Mouse (Mus musculus) limb, embryonic 10.5 days (tissue): ENCODE measurements at regions not wholly inside any gene's neighbourhood (a gene's known extent, or its start where the extent isn't known, plus 50 kb on each side); places are given as distances from the start of the nearest gene placed in this dataset.

Source experiments
- DNase-seq: peaks from one replicate; pipeline ENCODE4 v3.0.0-alpha.2; 2017; ENCODE audit warnings: low spot score
- H3K27ac ChIP-seq: fragments of 300-500 bp; sonication (generic); 2 replicates; pipeline ENCODE4 v1.5.1; 2016; ENCODE audit warnings: mild to moderate bottlenecking
- H3K27me3 ChIP-seq: fragments of 300-500 bp; sonication (generic); 2 replicates; pipeline ENCODE4 v1.6.1; 2016; ENCODE audit warnings: low read depth, mild to moderate bottlenecking; ENCODE audit not compliant: poor library complexity, severe bottlenecking
- H3K36me3 ChIP-seq: fragments of 300-500 bp; sonication (generic); 2 replicates; pipeline ENCODE4 v1.6.1; 2016; ENCODE audit warnings: mild to moderate bottlenecking, moderate library complexity
- H3K4me1 ChIP-seq: fragments of 300-500 bp; sonication (generic); 2 replicates; pipeline ENCODE4 v1.6.1; 2016
- H3K4me3 ChIP-seq: fragments of 300-500 bp; sonication (generic); 2 replicates; pipeline ENCODE4 v1.5.1; 2016; ENCODE audit warnings: mild to moderate bottlenecking, moderate library complexity
- H3K9me3 ChIP-seq: fragments of 300-500 bp; sonication (generic); replicated peaks from 2 replicates; pipeline ENCODE4 v1.6.1; 2016; ENCODE audit warnings: mild to moderate bottlenecking
- WGBS: fragments of 180-500 bp; shearing (Covaris S2); methylation state at CpG from one replicate; pipeline ENCODE4 v1.1.7; 2016; 5-methylcytosine and 5-hydroxymethylcytosine counted together

- no peak overlapping the region for H3K4me3 ChIP-seq
- H3K36me3 ChIP-seq: no peaks in the 10 kb centered on the region
- H3K27me3 ChIP-seq: no peaks in the 10 kb centered on the region
- H3K27ac ChIP-seq: no peak overlapping the region
- H3K9me3 ChIP-seq: no peaks in the 10 kb centered on the region
- WGBS: 65% methylated on average over 3 of the region's 3 CpGs
- H3K4me1 ChIP-seq: no peaks in the 10 kb centered on the region
- no peak for DNase-seq
These were observed 223.8 kb downstream of the Kdm4c start for GRCm38 (mm10) chr4:74466081-74466480.

GRCm38 (mm10) chr4:74512489-74512888, 270.2 kb downstream of the Kdm4c start:
- Histone ChIP-seq H3K36me3 (no peaks in the 10 kb centered on the region), H3K4me1 (no peaks in the 10 kb centered on the region), H3K27me3 (no peaks in the 10 kb centered on the region), H3K27ac (no peak overlapping the region), H3K9me3 (no peaks in the 10 kb centered on the region), H3K4me3 (no peak overlapping the region)
- DNase-seq: no peak
- 94% methylated on average over 5 of the region's 5 CpGs for WGBS

GRCm38 (mm10) chr4:74553888-74554287, 311.6 kb downstream of the Kdm4c start:
- Histone ChIP-seq H3K4me1 (no peaks in the 10 kb centered on the region), H3K36me3 (no peaks in the 10 kb centered on the region), H3K27me3 (no peaks in the 10 kb centered on the region), H3K9me3 (no peaks in the 10 kb centered on the region), H3K4me3 (no peak overlapping the region), H3K27ac (no peak overlapping the region)
- no peak for DNase-seq
- 93% methylated on average over 1 of the region's 1 CpGs for WGBS

GRCm38 (mm10) chr4:74563565-74563964, 321.3 kb downstream of the Kdm4c start:
- Histone ChIP-seq H3K4me3 (no peak overlapping the region), H3K36me3 (no peaks in the 10 kb centered on the region), H3K4me1 (no peaks in the 10 kb centered on the region), H3K9me3 (no peaks in the 10 kb centered on the region), H3K27ac (no peak overlapping the region), H3K27me3 (no peaks in the 10 kb centered on the region)
- DNase-seq: no peak
- 47% methylated on average over 2 of the region's 2 CpGs for WGBS

- H3K4me1 ChIP-seq: no peaks in the 10 kb centered on the region
These were observed 344.1 kb downstream of the Kdm4c start for GRCm38 (mm10) chr4:74586400-74586799.

GRCm38 (mm10) chr4:74587125-74587524, 344.8 kb downstream of the Kdm4c start:
- no peaks in the 10 kb centered on the region for H3K9me3 ChIP-seq
- H3K36me3 ChIP-seq: no peaks in the 10 kb centered on the region
- no peak overlapping the region for H3K27ac ChIP-seq
- DNase-seq: no peak
- H3K4me1 ChIP-seq: no peaks in the 10 kb centered on the region
- H3K27me3 ChIP-seq: no peaks in the 10 kb centered on the region
- no peak overlapping the region for H3K4me3 ChIP-seq

More at GRCm38 (mm10) chr4:74586400-74586799, 344.1 kb downstream of the Kdm4c start:
- Histone ChIP-seq H3K9me3 (no peaks in the 10 kb centered on the region), H3K36me3 (no peaks in the 10 kb centered on the region), H3K4me3 (no peak overlapping the region), H3K27ac (no peak overlapping the region), H3K27me3 (no peaks in the 10 kb centered on the region)
- WGBS: 89% methylated on average over 1 of the region's 1 CpGs
- no peak for DNase-seq

GRCm38 (mm10) chr4:74588761-74589160, 346.5 kb downstream of the Kdm4c start:
- DNase-seq: no peak
- H3K36me3 ChIP-seq: no peaks in the 10 kb centered on the region
- no peaks in the 10 kb centered on the region for H3K27me3 ChIP-seq
- no peak overlapping the region for H3K4me3 ChIP-seq
- no peaks in the 10 kb centered on the region for H3K9me3 ChIP-seq
- H3K4me1 ChIP-seq: no peaks in the 10 kb centered on the region
- H3K27ac ChIP-seq: no peak overlapping the region

GRCm38 (mm10) chr4:74613032-74613431, 370.7 kb downstream of the Kdm4c start:
- Histone ChIP-seq H3K4me3 (no peak overlapping the region), H3K9me3 (no peaks in the 10 kb centered on the region), H3K4me1 (peaks cover 9% of the 10 kb centered on the region; the same call in 1 of the 2 replicates), H3K27me3 (no peaks in the 10 kb centered on the region), H3K27ac (no peak overlapping the region), H3K36me3 (no peaks in the 10 kb centered on the region)
- peak; percentile 33 for DNase-seq
- 7% methylated on average over 3 of the region's 3 CpGs for WGBS
